Mouse (Mus musculus) neural tube, embryonic 13.5 days (tissue): ENCODE results near the gene Trf. TPM values are rescaled to one million over a fixed set of nuclear protein-coding genes. Genes with fewer than 3 reads are reported as not detected.
A peak's percentile ranks its signal among the peaks of the same experiment; 100 is the strongest.

ENCODE experiments used
- ATAC-seq: fragments of 200-750 bp; cut with Nextera tagmentation; 2 replicates; pipeline ENCODE4 v1.8.0; 2017; ENCODE audit warnings: low read depth, mild to moderate bottlenecking, moderate TSS enrichment, moderate library complexity
- H3K27ac ChIP-seq: fragments of 300-500 bp; sonication (generic); replicated peaks from 2 replicates; pipeline ENCODE4 v1.5.1; 2015; ENCODE audit warnings: moderate library complexity, mild to moderate bottlenecking, inconsistent platforms
- H3K27me3 ChIP-seq: fragments of 300-500 bp; sonication (generic); 2 replicates; pipeline ENCODE4 v1.6.1; 2015; ENCODE audit warnings: mild to moderate bottlenecking, inconsistent platforms
- H3K36me3 ChIP-seq: fragments of 300-500 bp; sonication (generic); 2 replicates; pipeline ENCODE4 v1.6.1; 2015; ENCODE audit warnings: mild to moderate bottlenecking, inconsistent platforms
- H3K4me1 ChIP-seq: fragments of 300-500 bp; sonication (generic); replicated peaks from 2 replicates; pipeline ENCODE4 v1.6.1; 2015; ENCODE audit warnings: inconsistent platforms
- H3K4me2 ChIP-seq: fragments of 300-500 bp; sonication (generic); 2 replicates; pipeline ENCODE4 v1.6.1; 2015; ENCODE audit warnings: inconsistent platforms, mild to moderate bottlenecking, moderate library complexity
- H3K4me3 ChIP-seq: fragments of 300-500 bp; sonication (generic); 2 replicates; pipeline ENCODE4 v1.5.1; 2015; ENCODE audit warnings: mild to moderate bottlenecking, inconsistent platforms
- H3K9ac ChIP-seq: fragments of 300-500 bp; sonication (generic); 2 replicates; pipeline ENCODE4 v1.6.1; 2015; ENCODE audit warnings: moderate library complexity, mild to moderate bottlenecking, inconsistent platforms
- H3K9me3 ChIP-seq: fragments of 300-500 bp; sonication (generic); 2 replicates; pipeline ENCODE4 v1.6.1; 2016; ENCODE audit warnings: inconsistent platforms
- WGBS: fragments of 180-500 bp; shearing (Covaris S2); methylation state at CpG from one replicate; pipeline ENCODE4 v1.1.7; 2015; 5-methylcytosine and 5-hydroxymethylcytosine counted together
- polyA plus RNA-seq: library from polyadenylated mRNA; unstranded; fragments of >200 nt; fragmentation: Nextera tagmentation; extraction: Ambion mirVana; gene quantifications from 2 replicates; pipeline ENCODE4 v1.2.1, GENCODE M21; 2015

The Trf gene
- polyA plus RNA-seq: 27.1 and 41.0 TPM in 2 replicates

GRCm38 (mm10) chr9:103230151-103230951 is at the start of gene Trf, which contains the start of gene Gm20425:
Gene Trf, minus strand, starts transcription at chr9:103230444.
Gene Gm20425, minus strand, starts transcription at chr9:103230307.
- ATAC-seq: peak; percentile 80
- H3K4me2 ChIP-seq: peak within 1 kb of the TSS; percentile 52
- H3K36me3 ChIP-seq: no peaks in the 10 kb centered on the region
- H3K4me1 ChIP-seq: peaks cover 22% of the 10 kb centered on the region
- no peaks in the 10 kb centered on the region for H3K27me3 ChIP-seq
- H3K27ac ChIP-seq: peak within 1 kb of the TSS; percentile 64
- H3K4me3 ChIP-seq: peak within 1 kb of the TSS; percentile 23
- H3K9ac ChIP-seq: peak within 1 kb of the TSS; percentile 59
- WGBS: 40% methylated on average over 28 of the region's 29 CpGs
- H3K9me3 ChIP-seq: no peaks in the 10 kb centered on the region

- no peak for ATAC-seq
- Histone ChIP-seq H3K4me2 (no peak overlapping the region), H3K36me3 (no peaks in the 10 kb centered on the region), H3K4me3 (no peak overlapping the region), H3K9ac (no peak overlapping the region), H3K9me3 (no peaks in the 10 kb centered on the region), H3K4me1 (no peaks in the 10 kb centered on the region), H3K27me3 (no peaks in the 10 kb centered on the region), H3K27ac (no peak overlapping the region)
- WGBS: 90% methylated on average over 6 of the region's 6 CpGs
Observed at GRCm38 (mm10) chr9:103276876-103277275, 46.6 kb upstream of the Trf start.

GRCm38 (mm10) chr9:103275676-103276075 is 45.4 kb upstream of the Trf start:
- Histone ChIP-seq H3K4me2 (no peak overlapping the region), H3K36me3 (no peaks in the 10 kb centered on the region), H3K27me3 (no peaks in the 10 kb centered on the region), H3K27ac (no peak overlapping the region), H3K9me3 (no peaks in the 10 kb centered on the region), H3K9ac (no peak overlapping the region), H3K4me1 (peaks cover 10% of the 10 kb centered on the region), H3K4me3 (no peak overlapping the region)
- WGBS: 79% methylated on average over 1 of the region's 1 CpGs
- ATAC-seq: no peak

GRCm38 (mm10) chr9:103274819-103275218 is 44.6 kb upstream of the Trf start:
- 93% methylated on average over 8 of the region's 8 CpGs for WGBS

GRCm38 (mm10) chr9:103271104-103271503 is 40.9 kb upstream of the Trf start:
- no peak overlapping the region for H3K4me3 ChIP-seq
- 16% methylated on average over 4 of the region's 4 CpGs for WGBS
- no peak overlapping the region for H3K27ac ChIP-seq
- H3K36me3 ChIP-seq: no peaks in the 10 kb centered on the region
- H3K9me3 ChIP-seq: no peaks in the 10 kb centered on the region
- H3K27me3 ChIP-seq: no peaks in the 10 kb centered on the region
- peak; percentile 89 for ATAC-seq
- no peak overlapping the region for H3K9ac ChIP-seq
- no peak overlapping the region for H3K4me2 ChIP-seq
- peaks cover 10% of the 10 kb centered on the region for H3K4me1 ChIP-seq

More at GRCm38 (mm10) chr9:103274819-103275218, 44.6 kb upstream of the Trf start:
- no peaks in the 10 kb centered on the region for H3K9me3 ChIP-seq
- no peak for ATAC-seq
- no peak overlapping the region for H3K4me2 ChIP-seq
- peaks cover 10% of the 10 kb centered on the region for H3K4me1 ChIP-seq
- no peak overlapping the region for H3K9ac ChIP-seq
- H3K27ac ChIP-seq: no peak overlapping the region
- no peak overlapping the region for H3K4me3 ChIP-seq
- H3K27me3 ChIP-seq: no peaks in the 10 kb centered on the region
- H3K36me3 ChIP-seq: no peaks in the 10 kb centered on the region

- no peak overlapping the region for H3K9ac ChIP-seq
- H3K9me3 ChIP-seq: no peaks in the 10 kb centered on the region
Observed at GRCm38 (mm10) chr9:103265778-103266177, 35.5 kb upstream of the Trf start.

GRCm38 (mm10) chr9:103252906-103253305 is 22.7 kb upstream of the Trf start:
- no peak overlapping the region for H3K4me3 ChIP-seq
- no peaks in the 10 kb centered on the region for H3K36me3 ChIP-seq
- no peak overlapping the region for H3K27ac ChIP-seq
- H3K9me3 ChIP-seq: no peaks in the 10 kb centered on the region
- no peaks in the 10 kb centered on the region for H3K4me1 ChIP-seq
- ATAC-seq: no peak
- no peak overlapping the region for H3K9ac ChIP-seq
- no peak overlapping the region for H3K4me2 ChIP-seq
- 88% methylated on average over 5 of the region's 5 CpGs for WGBS
- H3K27me3 ChIP-seq: no peaks in the 10 kb centered on the region

More at GRCm38 (mm10) chr9:103265778-103266177, 35.5 kb upstream of the Trf start:
- H3K4me2 ChIP-seq: no peak overlapping the region
- 88% methylated on average over 4 of the region's 4 CpGs for WGBS
- H3K4me1 ChIP-seq: no peaks in the 10 kb centered on the region
- ATAC-seq: no peak
- H3K4me3 ChIP-seq: no peak overlapping the region
- H3K27me3 ChIP-seq: no peaks in the 10 kb centered on the region
- no peaks in the 10 kb centered on the region for H3K36me3 ChIP-seq
- no peak overlapping the region for H3K27ac ChIP-seq

- H3K4me2 ChIP-seq: no peak overlapping the region
- H3K36me3 ChIP-seq: no peaks in the 10 kb centered on the region
- ATAC-seq: no peak
- H3K27me3 ChIP-seq: no peaks in the 10 kb centered on the region
- H3K9me3 ChIP-seq: no peaks in the 10 kb centered on the region
- WGBS: 51% methylated on average over 4 of the region's 4 CpGs
- no peak overlapping the region for H3K27ac ChIP-seq
- H3K4me3 ChIP-seq: no peak overlapping the region
- no peak overlapping the region for H3K9ac ChIP-seq
- H3K4me1 ChIP-seq: no peaks in the 10 kb centered on the region
Observed at GRCm38 (mm10) chr9:103248618-103249017, 18.4 kb upstream of the Trf start.

GRCm38 (mm10) chr9:103246526-103247168 is 16.4 kb upstream of the Trf start:
- 86% methylated on average over 8 of the region's 8 CpGs for WGBS

GRCm38 (mm10) chr9:103243640-103244039 is 13.4 kb upstream of the Trf start:
- Histone ChIP-seq H3K9me3 (no peaks in the 10 kb centered on the region), H3K36me3 (no peaks in the 10 kb centered on the region), H3K27ac (no peak overlapping the region), H3K27me3 (no peaks in the 10 kb centered on the region), H3K4me3 (no peak overlapping the region), H3K4me1 (no peaks in the 10 kb centered on the region), H3K4me2 (no peak overlapping the region), H3K9ac (no peak overlapping the region)
- no peak for ATAC-seq
- 94% methylated on average over 4 of the region's 4 CpGs for WGBS

More at GRCm38 (mm10) chr9:103246526-103247168, 16.4 kb upstream of the Trf start:
- H3K9me3 ChIP-seq: no peaks in the 10 kb centered on the region
- ATAC-seq: no peak
- H3K9ac ChIP-seq: no peak overlapping the region
- no peak overlapping the region for H3K4me3 ChIP-seq
- no peak overlapping the region for H3K27ac ChIP-seq
- no peaks in the 10 kb centered on the region for H3K27me3 ChIP-seq
- no peak overlapping the region for H3K4me2 ChIP-seq
- H3K36me3 ChIP-seq: no peaks in the 10 kb centered on the region
- H3K4me1 ChIP-seq: no peaks in the 10 kb centered on the region

GRCm38 (mm10) chr9:103241206-103241605 is 11.0 kb upstream of the Trf start:
- ATAC-seq: no peak
- Histone ChIP-seq H3K4me1 (no peaks in the 10 kb centered on the region), H3K4me2 (no peak overlapping the region), H3K9me3 (no peaks in the 10 kb centered on the region), H3K4me3 (no peak overlapping the region), H3K36me3 (no peaks in the 10 kb centered on the region), H3K9ac (no peak overlapping the region), H3K27ac (no peak overlapping the region), H3K27me3 (no peaks in the 10 kb centered on the region)
- WGBS: 82% methylated on average over 2 of the region's 2 CpGs

- H3K4me3 ChIP-seq: no peak overlapping the region
- H3K4me2 ChIP-seq: no peak overlapping the region
- H3K36me3 ChIP-seq: no peaks in the 10 kb centered on the region
- no peaks in the 10 kb centered on the region for H3K9me3 ChIP-seq
- no peak for ATAC-seq
- H3K27me3 ChIP-seq: no peaks in the 10 kb centered on the region
- 92% methylated on average over 6 of the region's 6 CpGs for WGBS
- H3K27ac ChIP-seq: no peak overlapping the region
- H3K9ac ChIP-seq: no peak overlapping the region
- H3K4me1 ChIP-seq: peaks cover 5% of the 10 kb centered on the region; the same call in 1 of the 2 replicates
Observed at GRCm38 (mm10) chr9:103239471-103239870, 9.2 kb upstream of the Trf start.
